Mouse (Mus musculus) spleen, adult 2 months (tissue): ENCODE results near the gene Adprh. TPM values are rescaled to one million over a fixed set of nuclear protein-coding genes. Genes with fewer than 3 reads are reported as not detected.
"Not testable (repeated sequence)": the region's sequence is repeated elsewhere in the genome, so short reads cannot be mapped to it uniquely, and the experiment has no call there.

Source experiments
- DNase-seq, 2 experiments: peaks; one replicate each; pipeline versions ENCODE4 v3.0.0 to v3.0.0-alpha.2; 2012 to 2021; ENCODE audit warnings: low spot score in 2 of 2, low read depth in 1 of 2
- H3K27ac ChIP-seq: fragments of 200-500 bp; 2 replicates; pipeline ENCODE4 v1.5.1; 2012; ENCODE audit warnings: low read length, inconsistent platforms; ENCODE audit not compliant: insufficient read depth
- H3K27me3 ChIP-seq: fragments of 200-500 bp; 2 replicates; pipeline ENCODE4 v1.6.1; 2012; ENCODE audit warnings: mild to moderate bottlenecking, moderate library complexity, low read length, inconsistent platforms; ENCODE audit not compliant: control insufficient read depth, insufficient read depth
- H3K36me3 ChIP-seq: fragments of 200-500 bp; 2 replicates; pipeline ENCODE4 v1.6.1; 2012; ENCODE audit warnings: mild to moderate bottlenecking, low read length, inconsistent platforms; ENCODE audit not compliant: control insufficient read depth, insufficient read depth
- H3K4me1 ChIP-seq: fragments of 200-500 bp; 2 replicates; pipeline ENCODE4 v1.6.1; 2011; ENCODE audit warnings: inconsistent platforms; ENCODE audit not compliant: control insufficient read depth, insufficient read depth, insufficient read length
- H3K4me3 ChIP-seq: fragments of 200-500 bp; 2 replicates; pipeline ENCODE4 v1.5.1; 2011; ENCODE audit warnings: mild to moderate bottlenecking, inconsistent platforms; ENCODE audit not compliant: insufficient read depth, insufficient read length; ENCODE audit errors: extremely low read depth
- CTCF ChIP-seq: fragments of 200-500 bp; IDR thresholded peaks from 2 replicates; pipeline ENCODE4 v1.5.1; 2011; ENCODE audit warnings: mild to moderate bottlenecking, inconsistent platforms; ENCODE audit not compliant: insufficient read depth, insufficient read length, insufficient replicate concordance; ENCODE audit errors: extremely low read depth
- POLR2A ChIP-seq: fragments of 200-500 bp; IDR thresholded peaks from 2 replicates; pipeline ENCODE4 v1.6.1; 2011; ENCODE audit warnings: low read depth, low read length, inconsistent platforms
- WGBS: fragments of 180-500 bp; shearing (Covaris S2); methylation state at CpG from one replicate; pipeline ENCODE4 v1.1.7; 2018; 5-methylcytosine and 5-hydroxymethylcytosine counted together
- polyA plus RNA-seq: library from polyadenylated mRNA; depleted of rRNA; stranded (reverse); fragments of >200 nt; gene quantifications from 2 replicates; pipeline ENCODE4 v1.2.3, GENCODE M21; 2012

Adprh gene
- polyA plus RNA-seq, 1 experiment: 47.4 TPM

- no peak for DNase-seq
- Histone ChIP-seq H3K4me1 (0 out of 2 replicates have a peak, but pooled peaks cover under 1% of the 10 kb centered on the region), H3K27me3 (no peaks in the 10 kb centered on the region), H3K27ac (no peak overlapping the region), H3K4me3 (no peak overlapping the region), H3K36me3 (no peaks in the 10 kb centered on the region)
- TF ChIP-seq CTCF (no peak), POLR2A (no peak)
- 77% methylated on average over 4 of the region's 4 CpGs for WGBS
These were observed 28.8 kb upstream of the Adprh start for GRCm38 (mm10) chr16:38481327-38481726.

GRCm38 (mm10) chr16:38478296-38478695 is 25.8 kb upstream of the Adprh start:
- no peak for DNase-seq
- WGBS: 84% methylated on average over 3 of the region's 3 CpGs
- Histone ChIP-seq H3K4me3 (no peak overlapping the region), H3K4me1 (peaks cover 3% of the 10 kb centered on the region; the same call in 1 of the 2 replicates), H3K27ac (no peak overlapping the region), H3K27me3 (no peaks in the 10 kb centered on the region), H3K36me3 (no peaks in the 10 kb centered on the region)
- TF ChIP-seq POLR2A: no peak
- no peak for TF ChIP-seq CTCF

GRCm38 (mm10) chr16:38477241-38477608 is 24.7 kb upstream of the Adprh start:
- H3K4me3 ChIP-seq: peak overlapping the region; percentile 58; the same call in 1 of the 2 replicates
- not testable (repeated sequence) for DNase-seq, H3K27me3 ChIP-seq, H3K27ac ChIP-seq, H3K4me1 ChIP-seq, H3K36me3 ChIP-seq
- 68% methylated on average over 14 of the region's 14 CpGs for whole genome bisulfite sequencing

GRCm38 (mm10) chr16:38476312-38477240 is 24.1 kb upstream of the Adprh start:
- 8% methylated on average over 34 of the region's 34 CpGs for WGBS
- TF ChIP-seq CTCF (no peak), POLR2A (no peak)
- DNase-seq: no peak
- H3K4me1 ChIP-seq: peaks cover 3% of the 10 kb centered on the region; the same call in 1 of the 2 replicates
- H3K27me3 ChIP-seq: no peaks in the 10 kb centered on the region
- H3K36me3 ChIP-seq: no peaks in the 10 kb centered on the region
- peak overlapping the region; percentile 58 for H3K4me3 ChIP-seq
- peak overlapping the region; percentile 32; the same call in 1 of the 2 replicates for H3K27ac ChIP-seq

- TF ChIP-seq CTCF: no peak
- TF ChIP-seq POLR2A: no peak
- Histone ChIP-seq H3K27me3 (no peaks in the 10 kb centered on the region), H3K4me1 (peaks cover 3% of the 10 kb centered on the region; the same call in 1 of the 2 replicates), H3K27ac (no peak overlapping the region), H3K36me3 (no peaks in the 10 kb centered on the region), H3K4me3 (peak overlapping the region; percentile 58; the same call in 1 of the 2 replicates)
- WGBS: 37% methylated on average over 4 of the region's 4 CpGs
- no peak for DNase-seq
These were observed 23.3 kb upstream of the Adprh start for GRCm38 (mm10) chr16:38475681-38476311.

GRCm38 (mm10) chr16:38474677-38475286 is 22.3 kb upstream of the Adprh start:
- WGBS: 67% methylated on average over 9 of the region's 9 CpGs
- peaks cover 3% of the 10 kb centered on the region; the same call in 1 of the 2 replicates for H3K4me1 ChIP-seq
- no peak for DNase-seq

More at GRCm38 (mm10) chr16:38474677-38475286, 22.3 kb upstream of the Adprh start:
- TF ChIP-seq CTCF: no peak
- no peak for TF ChIP-seq POLR2A
- Histone ChIP-seq H3K4me3 (no peak overlapping the region), H3K36me3 (no peaks in the 10 kb centered on the region), H3K27ac (no peak overlapping the region), H3K27me3 (no peaks in the 10 kb centered on the region)
